Mouse (Mus musculus) megakaryocyte, embryonic 14.5 days (primary cell): ENCODE data around the gene Adam22.

Experiments used
- FLI1 ChIP-seq: IDR thresholded peaks from 2 replicates; pipeline ENCODE4 v1.6.1; 2012; ENCODE audit warnings: low read length, inconsistent platforms, mixed read lengths
- GATA1 ChIP-seq: IDR thresholded peaks from 3 replicates; pipeline ENCODE4 v1.6.1; 2012; ENCODE audit warnings: mixed read lengths, low read length, inconsistent platforms, borderline replicate concordance

DNA sequence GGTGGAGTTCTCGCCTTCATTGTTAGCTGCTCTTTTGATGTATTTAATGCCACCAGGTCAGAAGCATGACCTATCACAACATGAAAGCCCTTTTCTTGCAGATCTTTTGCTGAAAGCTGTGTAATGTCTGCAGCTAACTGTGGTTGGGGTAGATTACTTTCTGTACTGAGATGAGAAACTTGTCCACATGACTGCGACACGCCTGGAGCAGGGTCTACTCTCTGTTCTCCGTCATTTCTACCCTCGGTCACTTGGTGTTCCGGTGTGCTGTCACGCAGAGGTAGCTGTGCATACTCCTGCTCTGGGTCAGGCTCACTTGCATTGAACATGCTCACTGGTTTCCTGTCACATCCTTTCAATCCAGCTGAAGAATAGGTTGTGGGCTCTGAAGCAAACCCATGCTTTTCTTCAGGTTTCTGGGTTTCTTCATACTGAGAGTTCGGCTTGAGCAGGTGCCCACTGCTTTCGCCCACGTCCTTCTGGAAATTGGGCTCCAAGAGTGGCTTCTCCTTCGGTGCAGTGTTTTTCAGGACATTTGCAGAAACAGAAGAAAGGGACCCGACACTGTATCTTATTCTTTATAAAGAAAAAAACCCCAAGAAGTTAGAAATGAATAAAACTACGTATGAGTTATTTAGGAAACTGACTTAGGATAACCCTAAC is 29.8 kb upstream of the Adam22 start:
- TF ChIP-seq FLI1 (no peak), GATA1 (no peak)
